Mouse (Mus musculus) neural tube, embryonic 11.5 days (tissue): ENCODE data around the gene Ppp1r12c. TPM values are rescaled to one million over a fixed set of nuclear protein-coding genes. Genes with fewer than 3 reads are reported as not detected.

Experiments
- ATAC-seq: fragments of 200-750 bp; cut with Nextera tagmentation; 2 replicates; pipeline ENCODE4 v1.8.0; 2017; ENCODE audit warnings: moderate number of reproducible peaks, mild to moderate bottlenecking, moderate TSS enrichment, moderate library complexity; ENCODE audit not compliant: insufficient read depth, low FRiP score, low TSS enrichment
- DNase-seq: peaks from one replicate; pipeline ENCODE4 v3.0.0-alpha.2; 2015; ENCODE audit warnings: low spot score
- H3K27ac ChIP-seq: fragments of 300-500 bp; sonication (generic); 2 replicates; pipeline ENCODE4 v1.5.1; 2014; ENCODE audit warnings: low read depth, mild to moderate bottlenecking, low read length
- H3K27me3 ChIP-seq: fragments of 300-500 bp; sonication (generic); 2 replicates; pipeline ENCODE4 v1.6.1; 2014; ENCODE audit warnings: mild to moderate bottlenecking, low read length, mixed read lengths; ENCODE audit not compliant: control insufficient read depth, insufficient read depth
- H3K36me3 ChIP-seq: fragments of 300-500 bp; sonication (generic); 2 replicates; pipeline ENCODE4 v1.6.1; 2014; ENCODE audit warnings: mild to moderate bottlenecking, low read length, moderate library complexity, mixed read lengths; ENCODE audit not compliant: control insufficient read depth, insufficient read depth
- H3K4me1 ChIP-seq: fragments of 300-500 bp; sonication (generic); 2 replicates; pipeline ENCODE4 v1.6.1; 2014; ENCODE audit warnings: low read length, mixed read lengths; ENCODE audit not compliant: control insufficient read depth, insufficient read depth
- H3K4me2 ChIP-seq: fragments of 300-500 bp; sonication (generic); 2 replicates; pipeline ENCODE4 v1.6.1; 2014; ENCODE audit warnings: low read depth, mild to moderate bottlenecking, moderate library complexity
- H3K4me3 ChIP-seq: fragments of 300-500 bp; sonication (generic); 2 replicates; pipeline ENCODE4 v1.5.1; 2014; ENCODE audit warnings: low read depth, low read length
- H3K9ac ChIP-seq: fragments of 300-500 bp; sonication (generic); 2 replicates; pipeline ENCODE4 v1.6.1; 2014; ENCODE audit warnings: mild to moderate bottlenecking, low read length
- H3K9me3 ChIP-seq: fragments of 300-500 bp; sonication (generic); 2 replicates; pipeline ENCODE4 v1.6.1; 2016; ENCODE audit warnings: low read length; ENCODE audit not compliant: control insufficient read depth
- WGBS: fragments of 180-500 bp; shearing (Covaris S2); extraction: QIAGEN DNeasy Blood & Tissue Kit; methylation state at CpG from one replicate; pipeline ENCODE4 v1.1.7; 2014; 5-methylcytosine and 5-hydroxymethylcytosine counted together
- microRNA-seq: library from miRNA; unstranded; fragments of <30 nt; microRNA quantifications from one replicate; pipeline ENCODE4, GENCODE M21; 2016
- polyA plus RNA-seq: library from polyadenylated mRNA; unstranded; fragments of >200 nt; fragmentation: Nextera tagmentation; extraction: Ambion mirVana; gene quantifications from 2 replicates; pipeline ENCODE4 v1.2.1, GENCODE M21; 2014

The Ppp1r12c gene
- polyA plus RNA-seq, 1 experiment from 2014 or later: 41.1 TPM

DNA sequence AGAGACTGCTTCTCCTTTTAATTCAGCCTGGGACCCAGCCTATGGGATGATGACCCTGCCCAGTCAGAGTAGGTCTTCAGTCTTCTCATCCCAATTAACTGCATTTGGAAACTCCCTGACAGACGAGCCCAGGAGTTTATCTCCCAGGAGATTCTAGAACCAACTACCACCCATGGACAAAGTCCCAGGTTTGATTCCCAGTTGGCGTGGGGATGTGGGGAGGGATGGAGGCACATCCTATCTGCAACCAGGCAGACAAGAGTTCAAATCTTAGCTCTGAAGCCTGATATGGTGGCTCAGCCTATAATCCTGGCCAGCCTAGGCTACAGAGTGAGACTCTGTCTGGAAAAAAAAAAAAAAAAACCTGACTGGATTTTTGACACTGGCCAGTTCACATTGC, 63.8 kb downstream of the Ppp1r12c start:
- Histone ChIP-seq H3K4me1 (no peaks in the 10 kb centered on the region), H3K4me2 (no peak overlapping the region), H3K36me3 (peaks cover 5% of the 10 kb centered on the region), H3K4me3 (no peak overlapping the region), H3K27me3 (no peaks in the 10 kb centered on the region), H3K9me3 (no peaks in the 10 kb centered on the region), H3K9ac (no peak overlapping the region), H3K27ac (no peak overlapping the region)
- no peak for DNase-seq
- no peak for ATAC-seq
- WGBS: 87% methylated on average over 2 of the region's 2 CpGs

DNA sequence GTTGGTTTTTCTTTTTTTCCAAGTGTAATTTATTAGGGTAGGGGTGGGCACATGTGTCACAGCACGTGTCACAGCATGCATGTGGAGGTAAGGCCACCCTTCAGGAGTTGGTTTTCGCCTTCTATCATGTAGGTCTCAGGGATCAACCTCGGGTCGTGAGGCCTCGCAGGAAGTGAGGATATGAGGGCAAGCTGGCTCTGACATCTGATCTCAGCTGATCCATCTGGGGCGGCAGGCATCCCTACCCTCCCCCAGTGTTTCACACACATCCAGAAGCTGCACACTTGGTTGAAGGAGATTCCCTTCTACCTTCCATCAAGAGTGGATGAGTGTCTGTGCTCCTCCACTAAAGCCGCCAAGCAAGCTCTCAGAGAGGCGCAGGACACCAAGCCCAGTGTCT, 69.5 kb downstream of the Ppp1r12c start:
- no peak overlapping the region for H3K4me2 ChIP-seq
- H3K9me3 ChIP-seq: no peaks in the 10 kb centered on the region
- H3K9ac ChIP-seq: no peak overlapping the region
- H3K27me3 ChIP-seq: no peaks in the 10 kb centered on the region
- no peaks in the 10 kb centered on the region for H3K4me1 ChIP-seq
- DNase-seq (no peak), ATAC-seq (no peak)
- no peak overlapping the region for H3K4me3 ChIP-seq
- H3K27ac ChIP-seq: no peak overlapping the region
- peaks cover 10% of the 10 kb centered on the region for H3K36me3 ChIP-seq
- WGBS: 88% methylated on average over 8 of the region's 8 CpGs

DNA sequence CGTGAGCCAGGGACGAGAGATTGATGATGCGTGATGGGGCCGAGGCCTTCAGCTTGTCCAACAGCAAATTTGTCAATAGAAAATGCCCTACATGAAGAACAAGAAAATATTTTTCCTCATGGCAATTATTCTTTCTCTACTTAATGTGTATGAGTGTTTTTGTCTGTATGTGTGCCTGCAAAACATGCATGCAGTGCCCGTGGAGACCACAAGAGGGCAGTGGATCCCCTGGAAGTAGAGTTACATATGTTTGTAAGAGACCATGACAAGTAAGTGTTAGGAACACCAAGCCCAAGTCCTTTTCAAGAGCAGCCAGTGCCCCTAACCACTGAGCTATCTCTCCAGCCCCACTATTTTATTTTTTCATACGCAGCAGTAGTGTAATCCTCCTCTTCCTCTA, 69.9 kb downstream of the Ppp1r12c start:
- H3K27ac ChIP-seq: no peak overlapping the region
- peaks cover 10% of the 10 kb centered on the region for H3K36me3 ChIP-seq
- no peak for ATAC-seq
- no peak overlapping the region for H3K9ac ChIP-seq
- H3K4me1 ChIP-seq: no peaks in the 10 kb centered on the region
- DNase-seq: peak; percentile 77
- H3K27me3 ChIP-seq: no peaks in the 10 kb centered on the region
- no peaks in the 10 kb centered on the region for H3K9me3 ChIP-seq
- no peak overlapping the region for H3K4me3 ChIP-seq
- H3K4me2 ChIP-seq: no peak overlapping the region
- WGBS: 77% methylated on average over 6 of the region's 6 CpGs

Small RNAs within 50 kb of the gene (microRNA-seq; reads per million reads assigned to microRNA genes)
- gene Gm24605: not detected

Other genes with a start within 250 kb of the Ppp1r12c start
- not detected in 2 replicates for gene Ncr1, start 164.0 kb downstream of the Ppp1r12c start, polyA plus RNA-seq
- gene Gp6, start 103.9 kb downstream of the Ppp1r12c start, polyA plus RNA-seq: 0.93 and 0.97 TPM in 2 replicates
- gene Rdh13, start 56.0 kb downstream of the Ppp1r12c start, polyA plus RNA-seq: 32.2 and 32.6 TPM in 2 replicates
- 4.6 and 4.7 TPM in 2 replicates for gene Eps8l1, start 41.0 kb downstream of the Ppp1r12c start, polyA plus RNA-seq
- 72.7 and 93.7 TPM in 2 replicates for gene Tnnt1, start 14.7 kb upstream of the Ppp1r12c start, polyA plus RNA-seq
- gene Tnni3, start 22.5 kb upstream of the Ppp1r12c start, polyA plus RNA-seq: 2.1 and 3.5 TPM in 2 replicates
- gene Dnaaf3, start 30.8 kb upstream of the Ppp1r12c start, polyA plus RNA-seq: 0.93 and 0.95 TPM in 2 replicates
- gene Syt5, start 45.9 kb upstream of the Ppp1r12c start, polyA plus RNA-seq: 9.0 and 10.8 TPM in 2 replicates
- gene Ptprh, start 102.4 kb upstream of the Ppp1r12c start, polyA plus RNA-seq: not detected in 2 replicates
- 1.5 and 2.1 TPM in 2 replicates for gene Tmem86b, start 129.7 kb upstream of the Ppp1r12c start, polyA plus RNA-seq
- gene Ppp6r1, start 157.3 kb upstream of the Ppp1r12c start, polyA plus RNA-seq: 6.0 and 6.7 TPM in 2 replicates
- gene Hspbp1, start 183.4 kb upstream of the Ppp1r12c start, polyA plus RNA-seq: 108 and 120 TPM in 2 replicates
- gene Brsk1, start 188.9 kb upstream of the Ppp1r12c start, polyA plus RNA-seq: 2.7 and 3.4 TPM in 2 replicates
- gene Tmem150b, start 223.6 kb upstream of the Ppp1r12c start, polyA plus RNA-seq: 0.17 TPM in 1 of 2 replicates, not detected in the other
- 80.6 and 87.0 TPM in 2 replicates for gene Kmt5c, start 238.4 kb upstream of the Ppp1r12c start, polyA plus RNA-seq